Mouse (Mus musculus): ENCODE measurements around the gene Rbm19. TPM values are rescaled to one million over a fixed set of nuclear protein-coding genes. Genes with fewer than 3 reads are reported as not detected.
"Not testable (repeated sequence)": the region's sequence is repeated elsewhere in the genome, so short reads cannot be mapped to it uniquely, and the experiment has no call there.

The Rbm19 gene
- 10 to 100 TPM; 14.0 to 23.1 TPM for polyA plus RNA-seq (2017; shearing (Covaris generic))

DNA sequence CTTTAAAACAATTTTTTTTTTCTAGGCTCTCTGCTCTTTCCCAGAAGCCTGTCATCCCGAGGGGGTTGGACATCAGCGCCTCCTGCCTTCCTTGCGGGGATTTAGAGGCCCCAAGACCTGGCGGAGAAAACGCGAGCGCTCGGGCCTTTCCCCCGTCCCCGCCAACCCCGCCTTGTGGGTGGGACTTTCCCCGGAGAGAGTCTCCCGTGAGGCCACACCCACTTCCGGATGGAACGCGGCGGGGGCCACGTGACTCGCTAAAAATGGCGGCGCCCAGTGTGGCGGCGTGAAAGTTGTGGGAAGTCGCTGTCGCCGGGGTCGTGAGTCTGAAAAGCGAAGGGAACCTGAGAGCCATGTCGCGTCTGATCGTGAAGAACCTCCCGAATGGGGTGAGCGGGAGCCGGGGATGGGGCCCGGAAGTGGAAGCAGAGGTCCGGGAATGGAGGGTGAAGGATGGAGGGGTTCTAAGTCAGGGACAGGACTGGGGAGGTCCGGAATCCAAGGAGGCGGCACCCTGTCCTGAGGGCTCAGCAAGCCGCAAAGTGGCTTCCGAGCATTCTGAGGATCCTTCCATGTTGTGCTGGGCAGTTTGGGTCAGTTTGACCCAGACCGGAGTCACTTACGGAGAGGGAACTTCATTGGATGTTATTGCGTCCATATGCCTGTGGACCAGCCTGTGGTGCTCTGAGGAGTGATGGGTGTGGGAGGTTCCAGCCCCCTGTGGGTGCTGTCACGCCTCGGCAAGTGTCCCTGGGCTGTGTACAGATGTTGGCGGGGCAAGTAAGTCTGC, at the start of gene Rbm19:
Rbm19 (plus strand) TSS at position 205 of the 790 bp plus-strand sequence.
- peak; percentile 99 for ATAC-seq

DNA sequence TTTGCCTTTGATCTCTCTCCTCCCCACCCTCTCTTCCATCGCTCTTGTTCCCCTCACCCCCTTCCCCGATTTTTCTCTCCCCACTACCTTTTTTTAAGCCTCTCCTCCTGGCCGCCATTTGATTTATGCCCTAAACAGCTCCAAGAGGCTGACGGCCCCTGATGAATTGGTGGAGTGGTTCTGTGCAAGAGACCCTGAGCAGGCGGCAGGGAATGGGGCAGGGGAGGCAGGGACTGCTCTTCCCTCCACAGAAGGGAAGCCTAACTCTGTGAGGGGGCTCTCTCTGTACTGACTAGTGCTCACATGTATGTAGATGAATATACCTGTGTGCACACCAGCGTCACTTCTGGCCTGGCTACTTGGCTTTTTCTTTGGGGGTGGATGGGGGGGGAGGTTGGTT, 49.0 kb upstream of the Rbm19 start:
- no peak for ATAC-seq

DNA sequence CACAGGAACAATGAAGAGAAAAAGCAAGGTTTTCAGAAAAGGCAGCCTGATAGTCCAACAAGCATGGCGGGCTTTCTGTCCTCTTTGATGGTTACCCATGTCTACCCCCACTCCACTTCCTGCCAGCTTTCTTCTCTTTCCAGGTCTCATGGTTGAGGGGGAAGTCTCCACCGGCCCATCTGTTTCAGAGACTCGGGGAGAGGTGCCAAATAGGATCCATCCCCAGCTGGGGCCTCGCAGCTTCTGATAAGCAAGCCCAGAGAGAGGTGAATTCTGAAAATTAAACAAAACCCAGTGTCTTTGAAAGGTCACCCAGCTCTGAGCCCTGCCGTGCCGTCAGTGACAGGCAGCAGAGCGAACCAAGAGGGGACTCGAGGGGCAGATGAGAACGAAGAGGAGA, 42.2 kb upstream of the Rbm19 start:
- ATAC-seq: no peak

DNA sequence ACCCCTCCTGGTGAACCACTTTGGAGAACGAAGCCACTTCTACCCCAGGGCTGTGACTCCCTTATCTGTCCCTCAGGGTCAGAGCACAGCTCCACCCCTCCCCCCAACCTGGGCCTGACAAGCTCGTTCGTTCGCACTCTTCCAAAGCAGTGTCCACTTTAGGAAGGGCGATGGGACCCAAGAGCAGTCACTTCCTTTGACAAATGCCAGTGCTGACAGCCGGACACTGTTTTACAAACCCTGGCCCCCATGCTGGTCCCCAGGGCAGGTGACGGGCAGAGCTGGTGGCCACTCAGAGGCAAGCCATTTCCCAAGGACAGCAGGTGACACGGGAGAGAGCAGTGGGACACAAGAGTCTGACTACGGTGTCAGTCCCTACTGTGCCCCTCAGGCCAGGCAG, 36.2 kb upstream of the Rbm19 start:
- ATAC-seq: no peak

DNA sequence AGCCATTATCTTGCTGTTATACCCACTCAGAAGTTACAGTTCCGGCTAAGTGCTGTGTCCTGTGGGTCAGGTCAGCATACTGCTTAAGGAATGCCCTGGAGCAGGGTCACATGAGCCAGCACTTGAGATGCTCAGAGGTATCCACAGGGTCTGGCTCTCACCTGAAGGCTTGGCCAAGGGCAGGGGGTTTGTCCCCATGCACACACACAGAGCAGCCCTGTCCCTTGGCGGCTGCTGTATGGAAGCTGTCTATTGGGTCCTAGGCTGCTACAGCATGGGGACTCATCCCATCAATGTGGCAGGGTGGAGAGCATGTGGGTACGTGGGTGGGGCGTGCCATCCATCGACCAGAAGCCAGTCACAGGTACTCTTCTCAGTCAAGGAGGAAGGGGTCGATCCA, 35.8 kb upstream of the Rbm19 start:
- no peak for ATAC-seq

DNA sequence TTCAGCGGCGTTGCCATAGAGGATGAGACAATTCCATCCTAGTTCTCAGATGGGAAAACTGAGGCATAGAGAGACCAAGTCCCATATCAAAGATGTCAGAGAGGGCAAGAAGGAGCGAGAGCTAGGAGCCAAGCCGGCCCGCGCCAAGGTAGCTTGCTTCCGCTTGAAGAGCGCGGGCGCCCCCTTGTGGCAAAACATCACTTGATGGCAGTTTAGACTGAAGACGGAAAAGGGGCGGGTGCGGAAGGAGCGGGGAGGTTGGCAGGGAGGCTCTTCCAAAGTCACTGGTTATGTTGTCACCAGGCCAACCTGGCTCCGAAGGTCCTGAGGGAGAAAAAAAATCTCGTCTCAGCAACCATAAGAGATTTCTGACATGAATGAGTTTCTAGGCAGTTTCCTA, 27.7 kb upstream of the Rbm19 start:
- ATAC-seq: peak; percentile 99

DNA sequence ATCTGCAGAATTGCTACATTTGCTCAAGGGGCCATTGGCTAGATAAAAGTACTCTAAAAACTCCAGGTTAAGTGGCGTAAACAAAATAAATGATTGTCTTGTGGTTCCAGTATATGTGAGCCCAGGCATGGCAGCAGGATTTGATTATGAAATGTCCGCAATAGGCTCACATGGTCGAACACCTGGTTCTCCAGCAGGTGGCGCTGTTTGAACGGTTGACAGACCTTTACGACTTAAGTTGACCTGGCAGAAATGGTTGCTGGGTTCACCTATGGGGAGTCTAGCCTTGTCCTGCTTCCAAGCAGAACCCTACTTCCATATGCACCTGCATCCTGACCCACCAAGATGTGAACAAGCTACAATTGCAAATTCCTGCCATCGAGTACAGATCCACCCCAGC, 21.7 kb upstream of the Rbm19 start:
- peak; percentile 62 for ATAC-seq

DNA sequence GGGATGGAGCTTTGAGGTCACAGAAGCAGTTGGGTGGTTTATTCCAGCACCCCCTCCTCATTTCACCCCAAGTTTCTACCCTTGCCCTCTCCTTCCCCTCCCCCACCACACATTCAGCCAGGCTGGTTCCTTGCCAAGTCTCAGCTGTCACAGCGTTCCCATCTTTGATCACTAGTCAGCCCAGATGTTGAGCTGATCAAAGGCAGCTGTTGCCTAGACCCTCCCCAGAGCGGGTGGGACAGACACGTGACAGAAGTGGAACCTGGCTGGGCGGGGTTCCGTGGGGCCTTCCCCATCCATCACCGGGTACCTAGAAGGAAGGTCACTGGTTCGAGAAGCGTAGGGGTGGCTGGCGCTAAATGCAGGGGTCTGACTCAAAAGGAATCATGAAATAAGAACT, 19.2 kb upstream of the Rbm19 start:
- ATAC-seq: no peak

DNA sequence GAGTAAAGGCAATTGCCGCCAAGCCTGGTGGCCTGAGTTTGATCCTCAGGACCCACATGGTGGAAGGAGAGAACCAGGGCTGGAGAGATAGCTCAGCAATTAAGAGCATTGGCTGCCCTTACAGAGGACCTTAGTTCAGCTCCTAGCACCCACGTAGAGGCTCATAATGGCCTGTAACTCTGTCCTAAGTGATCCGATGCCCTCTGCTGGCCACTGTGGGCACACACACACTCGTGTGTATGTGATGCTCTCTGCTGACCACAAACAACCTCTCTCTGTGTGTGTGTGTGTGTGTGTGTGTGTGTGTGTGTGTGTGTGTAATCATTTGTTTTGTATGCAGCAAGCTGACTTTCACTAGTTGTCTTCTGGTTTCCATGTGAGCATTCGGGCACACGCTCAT, 15.5 kb upstream of the Rbm19 start:
- no peak for ATAC-seq

DNA sequence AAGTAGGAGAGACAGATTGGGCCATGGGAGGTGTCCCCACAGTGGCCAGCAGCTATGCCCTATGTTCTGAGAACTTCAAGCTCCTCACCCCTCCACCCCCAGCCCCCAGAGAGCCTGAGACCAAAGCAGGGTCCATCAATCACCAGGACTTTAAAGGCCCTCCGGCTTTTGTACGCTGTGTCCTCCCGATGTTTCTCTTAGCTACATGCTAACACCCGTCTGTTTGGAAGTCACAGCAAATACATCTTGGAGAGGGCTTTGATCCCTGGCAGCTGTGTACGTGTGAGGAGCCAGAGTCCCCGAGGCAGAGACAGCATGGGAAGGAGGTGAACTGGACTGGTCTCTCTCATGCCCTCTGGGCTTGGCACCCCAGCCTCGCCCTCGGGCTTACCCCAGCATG, 14.2 kb upstream of the Rbm19 start:
- ATAC-seq: no peak

DNA sequence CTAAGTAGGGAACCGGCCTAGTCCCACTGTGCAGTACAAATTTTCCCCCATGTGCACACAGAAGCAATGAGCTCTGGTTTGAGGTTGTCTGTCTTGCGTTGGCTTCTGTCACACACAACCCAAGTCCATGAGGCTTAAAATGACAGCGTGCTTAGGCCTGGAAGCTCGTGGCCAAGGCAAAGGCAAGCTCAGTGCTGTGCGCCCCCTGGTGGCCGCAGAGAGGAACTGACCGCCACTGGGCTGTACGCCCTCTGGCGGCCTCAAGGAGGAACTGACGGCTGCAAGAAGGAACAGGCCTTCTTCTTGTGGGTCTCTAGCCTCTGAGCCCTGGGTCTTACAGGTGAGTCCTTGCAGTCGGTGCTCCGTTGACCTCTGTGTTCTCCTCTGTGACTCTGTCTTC, 13.5 kb upstream of the Rbm19 start:
- ATAC-seq: peak; percentile 66

DNA sequence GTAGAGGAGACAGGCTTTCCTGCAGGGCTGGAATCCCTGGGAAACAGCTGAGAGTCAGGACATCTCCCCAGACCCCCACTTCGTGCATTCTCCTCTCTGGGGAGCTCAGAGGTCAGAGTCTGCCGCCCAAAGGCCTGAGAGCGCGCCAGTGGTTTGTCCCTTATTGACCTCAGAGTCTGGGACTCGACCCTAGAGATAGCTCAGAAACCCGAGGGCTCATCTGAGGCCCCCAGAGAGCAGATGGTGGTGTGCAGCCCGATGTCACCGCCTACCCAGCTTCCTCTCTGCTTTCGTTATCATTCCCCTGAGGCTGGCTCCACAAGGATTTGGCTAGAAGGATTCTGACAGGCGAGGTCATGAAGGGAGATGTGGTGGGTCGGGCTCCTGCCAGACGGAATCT, 12.8 kb upstream of the Rbm19 start:
- no peak for ATAC-seq

DNA sequence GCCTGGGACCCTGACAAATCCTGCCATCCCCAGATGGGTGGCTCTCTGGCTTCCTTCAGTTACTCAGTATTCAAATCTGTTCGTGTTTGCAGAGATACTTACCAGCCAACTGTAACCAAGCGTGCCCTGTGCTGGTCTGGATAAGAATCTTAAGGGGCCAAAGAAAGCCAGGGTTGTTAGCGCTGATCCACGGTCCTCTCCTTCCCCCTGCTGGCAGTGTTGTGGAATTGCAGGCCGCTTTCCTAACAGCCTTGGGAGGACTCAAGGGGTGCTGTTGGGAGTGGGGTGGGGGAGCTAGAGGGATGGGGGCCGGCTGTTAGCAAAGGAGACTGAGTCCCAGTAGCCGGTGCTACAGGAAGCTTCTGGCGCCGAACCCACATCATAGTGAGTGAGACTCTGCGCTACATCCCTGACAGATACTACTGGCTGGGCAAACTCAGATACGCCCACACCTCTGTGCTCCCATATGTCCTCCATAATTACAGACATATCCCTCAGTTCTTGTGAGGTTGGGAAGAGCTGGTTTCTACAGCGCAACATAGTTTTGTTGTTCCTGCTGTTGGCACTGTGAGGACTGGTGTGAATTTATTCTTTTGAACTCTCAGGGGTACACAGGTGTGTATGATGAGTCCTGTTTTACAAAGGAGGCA, 9.7 kb upstream of the Rbm19 start:
- peak; percentile 54 for ATAC-seq

DNA sequence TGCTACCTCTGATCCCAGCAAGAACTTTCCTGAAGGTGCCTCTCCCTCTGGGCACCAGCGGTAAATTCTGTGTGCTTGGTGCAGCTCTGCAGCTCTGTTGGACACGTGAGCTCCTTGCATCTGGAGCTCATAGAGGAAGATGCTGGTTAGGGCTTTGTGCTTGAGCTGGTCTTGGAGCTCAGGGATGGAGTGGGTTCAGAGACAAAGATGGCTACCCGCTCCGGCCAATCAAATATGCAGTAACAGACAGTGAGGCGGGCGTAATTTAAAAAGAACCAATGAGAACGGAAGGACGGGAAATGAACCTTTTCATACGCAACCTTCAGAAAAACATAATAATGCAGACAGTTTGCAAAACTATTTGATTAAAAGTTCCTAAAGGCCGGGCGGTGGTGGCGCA, 1.9 kb upstream of the Rbm19 start:
- ATAC-seq: no peak

DNA sequence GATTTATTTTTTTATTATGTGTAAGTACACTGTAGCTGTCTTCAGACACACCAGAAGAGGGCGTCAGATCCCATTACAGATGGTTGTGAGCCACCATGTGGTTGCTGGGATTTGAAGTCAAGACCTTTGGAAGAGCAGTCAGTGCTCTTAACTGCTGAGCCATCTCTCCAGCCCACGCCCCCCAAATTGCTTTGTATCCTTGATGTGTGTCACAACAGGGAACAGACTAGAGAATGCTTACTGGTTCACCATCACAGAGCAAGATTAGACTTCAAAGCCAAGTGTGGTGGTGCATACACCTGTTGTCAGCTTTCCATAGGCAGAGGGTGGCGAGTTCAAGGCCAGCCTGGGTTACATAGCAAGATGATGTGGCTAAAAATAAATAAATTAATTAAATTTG, 896 bp downstream of the Rbm19 start:
- not testable (repeated sequence) for ATAC-seq

DNA sequence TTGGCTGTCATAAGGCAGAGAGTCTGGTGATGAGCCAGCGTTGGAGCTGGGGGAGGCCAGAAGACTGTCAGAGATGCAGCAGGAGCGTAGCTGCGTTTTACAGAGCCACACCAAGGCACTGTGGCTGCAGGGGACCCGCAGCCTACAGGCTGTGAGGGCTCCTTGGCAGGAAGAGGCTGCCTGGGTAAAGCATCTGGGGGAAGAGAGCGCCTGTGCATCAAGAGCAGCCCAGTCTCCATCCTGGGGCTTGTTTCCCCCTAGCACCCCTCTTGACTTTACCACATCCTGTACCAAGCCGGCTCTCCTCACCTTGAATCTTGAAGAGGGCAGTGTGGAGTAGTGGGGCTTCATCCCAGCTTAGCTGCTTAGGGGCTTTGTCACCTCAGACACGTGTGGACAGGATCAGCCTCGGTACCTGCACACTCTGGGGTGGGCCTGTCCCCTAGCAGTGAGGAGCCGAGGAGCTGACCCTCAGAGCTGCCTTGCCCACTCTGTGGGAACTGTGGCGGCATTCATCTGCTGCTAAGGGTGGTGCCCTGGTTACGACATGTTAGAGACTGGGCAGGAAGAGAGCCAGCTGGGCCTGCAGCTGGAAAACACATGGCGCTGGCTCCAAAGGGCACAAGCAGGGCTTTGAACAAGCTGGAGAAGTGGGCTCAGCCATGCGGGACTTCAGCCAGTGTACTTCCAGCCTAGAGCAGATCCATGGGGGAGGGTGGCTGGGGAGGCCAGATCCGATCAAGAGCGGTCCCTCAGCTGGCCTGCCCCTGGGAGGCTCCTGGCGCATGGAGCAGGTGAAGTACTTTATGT, 8.8 kb downstream of the Rbm19 start:
- no peak for ATAC-seq

DNA sequence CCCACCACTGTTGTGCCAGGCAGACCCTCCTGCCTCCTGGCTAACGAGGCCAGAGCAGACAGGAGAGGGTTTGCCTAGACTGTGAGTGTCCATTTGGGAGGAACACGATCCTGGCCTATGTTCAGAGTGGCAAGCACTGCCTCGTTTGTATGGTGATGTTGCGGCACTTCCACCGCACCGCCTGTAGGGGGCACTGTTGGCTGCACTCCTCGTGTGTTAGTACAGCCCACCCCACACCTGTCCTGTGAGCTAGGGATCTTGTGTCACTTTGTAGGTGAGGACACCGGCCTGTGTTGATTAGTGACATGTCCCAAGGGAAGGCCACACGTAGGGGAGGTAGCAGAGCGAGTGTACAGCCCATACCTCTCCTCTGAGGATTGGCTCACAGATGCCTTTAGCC, 11.4 kb downstream of the Rbm19 start:
- no peak for ATAC-seq

DNA sequence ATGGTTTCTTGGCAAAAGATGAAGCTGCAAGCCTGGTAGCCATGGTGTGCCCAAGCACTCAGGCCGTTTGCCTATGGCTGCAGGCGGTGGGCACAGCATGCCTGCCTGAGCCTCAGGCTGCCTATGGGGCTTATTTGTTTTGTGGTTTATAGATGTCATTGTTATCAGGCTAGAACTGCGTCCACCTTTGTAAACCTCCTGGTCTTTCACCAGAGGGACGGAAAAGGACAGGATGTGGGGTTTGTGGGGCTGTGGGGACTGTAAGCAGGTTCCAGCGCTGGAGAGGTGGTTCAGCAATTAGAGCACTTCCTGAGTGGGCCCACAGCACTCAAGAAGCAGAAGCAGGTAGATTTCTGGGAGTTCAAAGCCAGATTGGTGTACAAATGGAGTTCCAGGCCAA, 12.2 kb downstream of the Rbm19 start:
- no peak for ATAC-seq

DNA sequence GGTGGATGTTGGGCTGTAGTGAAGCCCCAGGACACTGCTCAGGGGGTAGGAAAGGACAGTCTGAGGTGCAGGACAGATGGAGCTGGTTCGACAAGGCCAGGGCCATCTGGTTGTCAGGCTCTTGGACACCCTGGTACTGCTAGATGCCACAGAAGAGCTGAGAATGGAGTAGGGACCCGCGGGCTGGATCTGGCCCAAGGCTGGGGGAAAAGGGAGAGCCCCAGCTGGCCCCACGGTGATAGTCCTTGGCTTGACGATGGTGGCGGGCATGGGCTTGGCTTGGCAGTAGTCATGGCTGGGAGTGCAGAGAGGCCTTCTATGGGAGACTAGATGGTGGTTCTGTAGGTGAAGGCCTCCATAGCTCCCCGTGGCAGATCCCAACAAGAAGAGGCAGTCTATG, 12.8 kb downstream of the Rbm19 start:
- ATAC-seq: no peak

DNA sequence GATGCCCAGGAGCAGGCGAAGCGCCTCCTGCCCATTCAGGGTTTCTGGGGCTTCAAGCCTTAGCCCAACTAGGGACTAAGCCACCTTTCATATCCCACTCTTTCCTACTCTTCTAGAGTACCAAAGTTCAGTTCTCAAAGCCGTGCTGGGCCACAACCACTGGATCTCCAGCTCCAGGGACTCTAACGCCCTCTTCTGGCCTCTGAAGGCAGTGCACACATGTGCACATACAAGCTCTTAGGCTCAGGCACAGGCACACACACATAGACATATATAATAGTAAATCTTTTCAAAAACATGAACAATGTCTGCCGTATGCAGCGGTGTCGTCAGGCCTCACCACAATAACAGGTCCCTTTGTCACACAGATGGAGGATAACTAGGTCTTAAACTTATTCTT, 13.5 kb downstream of the Rbm19 start:
- peak; percentile 3 for ATAC-seq

DNA sequence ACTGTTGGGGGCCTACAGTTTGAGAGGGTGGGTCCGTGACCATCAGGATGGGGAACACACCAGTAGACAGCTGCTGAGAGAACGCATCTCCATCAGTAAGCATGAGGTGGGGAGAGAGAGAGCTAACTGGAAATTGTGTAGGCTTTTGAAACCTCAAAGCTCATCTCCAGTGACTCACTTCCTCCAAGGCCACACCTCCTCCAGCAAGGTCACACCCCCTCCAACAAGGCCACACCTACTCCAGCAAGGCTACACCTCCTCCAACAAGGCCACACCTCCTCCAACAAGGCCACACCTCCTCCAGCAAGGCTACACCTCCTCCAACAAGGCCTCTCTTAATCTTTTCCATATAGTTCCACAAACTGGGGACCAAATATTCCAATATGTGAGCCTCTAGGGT, 13.9 kb downstream of the Rbm19 start:
- peak; percentile 71 for ATAC-seq

DNA sequence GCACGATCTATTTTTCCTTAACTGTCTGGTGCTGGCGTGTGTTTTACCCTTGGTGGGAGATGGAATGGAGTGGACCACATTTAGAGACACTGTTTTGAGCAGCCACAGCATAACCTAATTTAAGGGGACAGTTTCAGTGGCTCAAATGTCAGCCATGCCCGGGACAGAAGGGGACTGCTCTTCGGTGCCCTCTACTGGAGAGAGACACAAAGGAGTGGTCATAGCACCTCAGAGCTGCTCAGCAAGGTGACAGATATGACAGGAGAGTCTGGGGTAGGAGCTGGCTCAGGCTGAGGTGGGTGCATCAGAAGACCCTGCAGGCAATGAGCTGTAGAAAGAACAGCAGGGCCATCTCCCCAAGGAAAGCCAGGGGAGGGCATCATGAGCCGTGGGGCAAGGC, 15.3 kb downstream of the Rbm19 start:
- no peak for ATAC-seq

DNA sequence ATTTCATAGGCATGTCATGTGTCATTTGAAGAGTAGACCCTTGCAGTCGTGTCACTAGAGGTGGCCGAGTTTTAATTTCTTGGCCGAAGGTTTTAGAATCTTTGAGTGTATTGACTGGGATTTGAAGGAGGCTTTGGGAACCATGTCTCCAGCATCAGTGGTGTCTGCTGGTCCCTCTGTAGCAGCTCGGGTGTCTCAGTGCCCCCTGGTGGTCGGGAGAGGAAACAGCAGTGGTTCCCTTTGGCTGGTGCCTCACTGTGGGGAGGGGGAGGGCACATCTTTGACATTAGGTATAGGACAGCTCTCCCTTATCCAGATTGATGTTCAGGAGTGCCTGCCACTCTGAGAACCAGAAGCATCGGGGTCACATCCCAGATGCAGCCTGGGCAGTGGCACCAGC, 17.7 kb downstream of the Rbm19 start:
- ATAC-seq: peak; percentile 66

DNA sequence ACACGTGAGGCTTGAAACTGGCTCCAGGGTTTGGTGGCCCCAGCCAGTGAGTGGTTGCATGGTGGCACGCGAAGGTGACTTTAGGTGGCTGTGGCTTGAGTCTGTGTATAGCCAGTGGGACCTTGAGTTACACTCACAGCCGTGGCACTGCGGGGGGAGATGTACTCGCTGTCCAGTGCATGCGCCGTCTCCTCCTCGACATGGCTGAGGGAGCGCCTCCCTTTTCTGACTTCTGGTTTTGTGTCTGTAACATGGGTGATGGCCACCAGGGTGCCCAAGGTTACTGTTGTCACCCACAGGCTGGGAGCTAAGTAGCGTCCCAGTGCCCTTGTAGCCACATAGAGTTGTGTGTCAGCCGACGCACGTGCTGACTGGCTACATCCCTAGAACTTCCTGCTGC, 19.1 kb downstream of the Rbm19 start:
- ATAC-seq: no peak
